Mouse (Mus musculus): Measurements from ENCODE around the gene Adcy6.
A peak's percentile ranks its signal among the peaks of the same experiment; 100 is the strongest.
"Not testable (repeated sequence)": the region's sequence is repeated elsewhere in the genome, so short reads cannot be mapped to it uniquely, and the experiment has no call there.

The Adcy6 gene

DNA sequence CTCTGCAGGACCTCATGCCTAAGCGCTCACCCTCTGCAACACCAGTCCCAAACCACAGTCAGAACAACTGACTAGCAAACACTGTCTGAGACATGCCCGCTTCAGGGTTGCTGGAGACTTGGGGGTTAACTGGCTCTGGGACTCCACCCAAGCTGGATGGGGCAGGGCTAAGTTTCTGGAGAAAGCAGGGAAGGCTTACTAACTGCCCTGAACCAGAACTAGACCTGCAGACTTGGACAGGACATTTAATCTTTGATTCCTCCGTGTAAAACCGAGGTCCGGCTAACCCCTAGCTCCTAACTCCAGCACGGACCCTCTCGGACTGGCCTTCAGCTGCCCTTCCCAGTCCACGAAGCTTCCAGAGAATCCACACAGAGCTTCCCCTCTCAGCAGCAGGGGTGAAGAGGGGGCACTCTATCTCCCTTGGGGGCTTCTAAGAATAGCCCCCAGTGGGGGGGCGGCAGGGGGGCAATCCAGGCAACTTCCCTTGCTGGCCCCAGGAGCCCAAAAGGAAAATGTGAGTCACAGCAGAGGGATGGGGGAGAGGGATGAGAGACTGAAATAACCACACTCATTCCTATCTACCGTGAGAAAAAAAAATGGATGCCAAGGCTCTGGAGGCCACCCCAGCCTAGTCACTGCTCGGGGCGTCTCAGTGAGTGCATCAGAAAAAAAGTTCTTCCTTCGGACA is 7.5 kb downstream of the Adcy6 start:
- peak; percentile 80 to 81 for DNase-seq (ENCODE audit: low spot score in 2 of 2)

DNA sequence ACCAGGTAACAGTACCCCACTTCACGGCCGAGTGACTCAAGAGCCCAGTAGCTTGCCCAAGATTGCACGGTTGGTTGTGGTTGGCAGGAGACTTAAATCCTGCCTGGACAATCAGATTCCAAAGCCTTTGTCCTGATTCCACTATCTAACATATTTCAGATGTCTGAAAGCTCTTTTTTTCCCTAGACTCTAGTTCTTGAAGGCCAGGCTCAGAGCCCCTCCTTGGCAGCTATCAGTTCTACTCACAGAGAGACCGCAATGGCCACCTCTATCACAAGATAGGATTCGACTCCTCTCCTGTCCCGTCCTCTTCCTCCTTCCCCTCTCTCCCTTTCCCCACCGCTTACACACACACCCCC is 8.1 kb downstream of the Adcy6 start:
- no peak for DNase-seq (ENCODE audit: low spot score in 2 of 2)

DNA sequence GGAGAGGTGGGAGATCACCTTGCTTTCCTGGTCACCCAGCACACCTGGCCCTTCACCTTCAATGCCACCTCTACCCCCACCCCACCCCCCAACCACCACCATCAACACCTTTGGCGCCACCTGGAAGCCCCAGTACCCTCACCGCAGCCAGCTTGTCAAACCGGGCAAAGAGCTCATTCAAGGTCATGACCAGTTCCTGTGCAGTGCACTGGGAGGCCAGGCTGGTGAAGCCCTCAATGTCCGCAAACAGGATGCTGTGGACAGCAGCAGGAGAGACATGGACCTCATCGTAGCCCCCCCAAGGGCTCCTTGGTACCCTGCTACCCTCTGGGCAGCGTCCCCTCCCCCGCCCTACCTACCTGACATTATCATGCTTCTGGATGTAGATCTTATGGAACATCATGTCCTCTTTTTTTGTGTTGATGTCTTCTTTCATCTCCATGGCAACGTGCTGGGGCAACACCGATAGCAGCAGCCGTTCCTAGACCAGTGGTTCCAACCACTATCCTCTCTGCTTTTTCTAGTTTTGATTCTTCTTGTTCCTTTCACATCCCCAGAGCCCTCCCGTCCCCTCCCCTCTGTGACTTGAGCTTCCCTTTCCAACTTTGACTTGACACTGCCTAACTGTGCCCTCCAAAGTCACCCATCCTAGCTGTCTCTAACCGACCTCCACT is 9.7 kb downstream of the Adcy6 start:
- DNase-seq (ENCODE audit: low spot score in 2 of 2) = no peak

DNA sequence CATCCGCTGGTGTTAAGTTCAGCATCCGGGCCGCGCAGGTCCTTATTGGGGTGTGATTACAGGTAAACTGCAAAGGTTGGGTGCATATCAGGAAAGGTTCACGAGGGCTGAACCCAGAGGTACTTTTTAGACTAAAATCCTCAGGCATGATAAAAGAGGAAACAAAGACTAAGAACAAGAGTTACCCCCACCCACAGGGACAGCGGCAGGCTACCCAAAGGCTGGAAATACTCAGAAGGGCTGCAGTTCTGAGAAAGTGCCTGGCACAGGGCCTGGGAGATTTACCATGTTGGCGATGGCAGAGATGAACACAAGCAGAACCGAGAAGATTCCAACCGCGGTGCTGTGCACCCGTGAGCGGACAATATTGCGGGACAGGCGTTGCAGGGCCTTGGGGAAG is 13.3 kb downstream of the Adcy6 start:
- DNase-seq (ENCODE audit: low spot score in 2 of 2) = no peak

DNA sequence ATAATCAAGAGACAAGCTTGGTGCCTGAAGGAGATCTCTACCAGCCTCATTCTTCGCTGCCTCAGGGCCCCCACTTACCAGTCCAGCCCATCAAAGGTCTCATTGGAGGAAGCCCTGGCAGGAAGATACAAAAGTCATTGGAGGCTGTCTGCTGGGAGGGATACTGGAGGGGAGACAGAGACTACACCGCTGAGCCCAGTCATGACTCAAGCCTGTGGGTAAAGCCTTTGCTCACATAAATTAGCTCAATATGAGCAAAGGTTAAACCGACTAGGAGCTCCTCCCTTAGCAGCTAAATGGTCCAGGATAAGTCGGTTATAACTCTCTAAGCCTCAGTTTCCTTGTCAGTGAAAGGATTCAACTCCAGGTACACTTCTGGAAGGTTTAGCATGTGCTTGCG is 14.8 kb downstream of the Adcy6 start:
- no peak for DNase-seq (ENCODE audit: low spot score in 2 of 2)

DNA sequence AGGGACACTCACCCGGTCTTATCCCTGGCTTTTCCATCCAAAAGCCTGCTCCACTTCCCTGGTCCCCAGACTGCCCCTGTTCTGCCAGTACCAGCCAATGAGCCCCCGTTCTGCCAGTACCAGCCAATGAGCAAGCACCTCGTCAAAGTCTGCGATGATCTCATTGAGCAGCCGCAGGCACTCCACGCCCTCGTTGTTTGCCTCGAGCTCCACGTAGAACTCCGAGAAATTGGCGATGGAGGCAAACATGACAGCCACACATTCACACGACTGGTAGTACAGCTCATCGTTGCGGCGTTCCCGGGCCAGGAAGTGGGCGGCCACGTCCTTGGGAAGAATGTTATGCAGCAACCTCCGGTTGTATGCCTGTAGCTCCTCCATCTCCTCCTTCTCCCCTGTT is 15.7 kb downstream of the Adcy6 start:
- DNase-seq (ENCODE audit: low spot score in 2 of 2) = no peak

DNA sequence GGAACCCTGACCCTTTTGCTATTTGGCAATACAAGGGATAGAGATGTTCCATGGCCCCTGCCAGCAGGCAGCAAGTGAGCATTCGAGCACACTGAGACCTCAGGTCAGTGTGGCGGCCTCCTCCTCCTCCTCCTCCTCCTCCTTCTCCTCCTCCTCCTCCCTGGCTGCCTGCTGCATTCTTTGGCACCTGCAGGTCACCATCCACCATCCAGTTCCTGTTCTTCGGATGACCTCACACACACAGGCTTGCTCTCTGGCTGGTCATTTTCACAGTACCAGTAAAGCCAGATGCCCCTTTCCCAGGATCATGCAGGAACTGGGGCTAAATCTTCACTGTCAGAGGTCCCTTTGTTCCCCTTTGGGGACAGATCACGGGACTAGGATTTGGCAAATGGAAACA is 18.5 kb downstream of the Adcy6 start:
- no peak for DNase-seq (ENCODE audit: low spot score in 2 of 2)

DNA sequence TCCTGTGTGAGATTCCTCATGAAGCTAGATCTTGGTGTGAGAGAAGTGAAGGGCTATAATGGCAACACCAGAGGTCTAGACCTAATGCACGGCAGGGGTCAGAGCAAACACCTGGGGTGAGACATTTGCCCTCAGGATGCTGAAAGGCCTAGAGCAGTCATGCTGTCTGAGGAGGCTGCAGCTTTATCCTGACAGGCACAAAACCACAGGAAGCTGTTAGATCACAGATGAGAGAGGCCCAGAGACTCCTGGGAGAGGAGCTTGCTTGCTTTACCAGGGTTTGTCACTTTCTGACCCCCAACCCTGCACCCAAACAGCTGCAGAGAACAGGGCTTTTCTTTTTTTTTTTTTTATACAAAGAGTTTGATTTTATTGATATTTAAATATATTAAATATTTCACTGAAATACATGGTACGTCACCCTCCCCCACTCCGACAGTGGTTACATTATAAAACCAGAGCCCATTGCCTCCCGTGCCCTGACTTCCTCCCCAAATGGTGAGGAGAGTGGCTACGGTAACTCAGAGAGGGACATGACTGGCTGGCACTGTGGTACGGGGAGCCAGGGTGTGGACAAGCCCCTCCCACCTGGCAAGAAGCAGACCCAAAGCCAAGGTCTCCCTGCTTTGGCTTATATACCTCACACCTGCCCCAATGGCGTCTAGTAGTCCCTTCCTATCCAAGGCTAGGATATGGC is 20.1 kb downstream of the Adcy6 start:
- DNase-seq (ENCODE audit: low spot score in 2 of 2) = no peak

DNA sequence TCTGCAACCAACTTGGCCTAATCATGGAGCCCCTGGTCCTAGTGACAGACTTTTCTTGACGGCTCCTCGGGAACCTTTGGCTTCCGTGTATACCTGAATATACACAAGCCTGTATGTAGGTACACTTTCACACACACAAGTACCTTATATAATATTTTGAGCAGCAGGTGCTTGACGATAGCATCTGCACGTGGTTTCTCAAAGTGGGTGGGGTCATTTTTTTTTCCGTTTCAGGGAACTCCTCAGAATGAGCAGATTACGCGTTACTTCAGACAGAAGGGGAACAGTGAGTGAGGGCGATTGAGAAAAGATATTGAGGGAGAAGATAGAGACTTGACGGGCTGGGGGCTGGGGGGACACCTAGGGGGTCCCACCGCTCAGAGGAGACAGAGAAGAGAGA is 22.1 kb downstream of the Adcy6 start:
- no peak for DNase-seq (ENCODE audit: low spot score in 2 of 2)

DNA sequence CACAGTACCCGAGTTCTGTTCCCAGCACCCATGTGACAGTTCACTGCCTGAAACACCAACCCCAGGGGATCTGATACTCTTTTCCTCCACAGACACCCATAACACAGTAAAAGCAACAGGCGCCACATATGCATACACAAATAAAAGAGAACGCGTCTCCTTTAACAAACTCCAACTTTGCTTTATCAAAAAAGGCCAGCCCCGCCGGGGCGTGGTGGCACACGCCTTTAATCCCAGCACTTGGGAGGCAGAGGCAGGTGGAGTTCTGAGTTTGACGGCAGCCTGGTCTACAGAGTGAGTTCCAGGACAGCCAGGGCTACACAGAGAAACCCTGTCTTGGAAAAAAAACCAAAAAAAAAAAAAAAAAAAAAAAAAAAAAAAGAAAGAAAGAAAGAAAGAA is 23.7 kb downstream of the Adcy6 start:
- not testable (repeated sequence) for DNase-seq (ENCODE audit: low spot score in 2 of 2)

DNA sequence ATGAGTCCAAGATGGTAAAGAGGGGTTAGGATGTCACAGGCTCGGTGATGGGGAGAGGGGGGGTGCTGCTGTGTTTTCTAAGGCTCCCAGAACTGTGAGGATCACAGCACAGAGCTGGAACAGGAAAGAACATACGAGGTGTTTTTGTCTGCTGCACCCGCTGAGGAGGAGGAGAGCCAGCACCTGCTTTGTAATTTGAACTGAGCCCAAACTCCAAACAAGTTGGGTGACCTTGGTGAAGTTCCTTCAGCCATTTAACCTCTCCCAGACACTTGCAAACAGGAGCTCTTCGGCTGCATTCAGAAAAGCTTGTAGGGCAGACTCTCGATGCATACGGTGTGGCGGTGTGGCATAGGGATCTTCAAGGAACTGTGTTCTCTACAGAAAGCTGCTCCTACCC is 24.5 kb downstream of the Adcy6 start:
- DNase-seq (ENCODE audit: low spot score in 2 of 2) = no peak

DNA sequence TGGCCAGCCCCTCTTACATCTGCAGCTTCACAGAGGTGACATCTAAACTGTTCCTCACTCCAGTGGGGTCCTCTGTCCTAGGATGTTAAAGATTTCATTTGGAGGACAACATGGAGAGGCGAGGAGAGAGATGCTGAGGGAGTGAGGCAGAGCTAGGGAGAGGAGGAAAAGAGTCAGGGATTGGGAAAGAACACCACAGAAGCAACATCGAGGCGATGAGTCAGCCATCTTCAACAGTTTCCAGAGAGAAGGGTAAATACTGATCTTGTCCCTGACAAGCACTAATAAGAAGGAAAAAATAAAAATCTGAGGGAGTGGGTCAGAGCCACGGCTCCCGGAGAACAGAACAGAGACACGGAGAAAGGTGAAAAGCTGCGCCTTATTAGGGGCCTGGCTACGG is 26.9 kb downstream of the Adcy6 start:
- no peak for DNase-seq (ENCODE audit: low spot score in 2 of 2)

DNA sequence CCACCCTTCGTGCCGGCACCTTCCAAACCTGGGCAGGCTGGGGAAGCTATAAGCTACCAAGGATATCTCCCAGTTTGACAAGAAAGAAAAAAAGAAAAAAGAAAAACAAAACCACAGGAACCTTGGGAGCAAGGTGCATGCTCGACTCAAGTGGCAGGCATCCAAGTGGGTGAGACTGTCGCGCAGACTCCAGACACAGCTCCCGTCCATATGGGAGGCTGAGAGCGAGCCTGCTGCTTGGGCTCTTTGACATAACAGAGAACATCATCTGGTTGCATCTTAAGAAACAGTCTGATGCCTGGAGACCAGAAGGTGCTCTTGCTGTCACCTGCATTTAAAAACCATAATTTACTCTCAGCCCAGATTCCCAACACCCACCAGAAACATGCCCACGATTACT is 27.5 kb downstream of the Adcy6 start:
- no peak for DNase-seq (ENCODE audit: low spot score in 2 of 2)

DNA sequence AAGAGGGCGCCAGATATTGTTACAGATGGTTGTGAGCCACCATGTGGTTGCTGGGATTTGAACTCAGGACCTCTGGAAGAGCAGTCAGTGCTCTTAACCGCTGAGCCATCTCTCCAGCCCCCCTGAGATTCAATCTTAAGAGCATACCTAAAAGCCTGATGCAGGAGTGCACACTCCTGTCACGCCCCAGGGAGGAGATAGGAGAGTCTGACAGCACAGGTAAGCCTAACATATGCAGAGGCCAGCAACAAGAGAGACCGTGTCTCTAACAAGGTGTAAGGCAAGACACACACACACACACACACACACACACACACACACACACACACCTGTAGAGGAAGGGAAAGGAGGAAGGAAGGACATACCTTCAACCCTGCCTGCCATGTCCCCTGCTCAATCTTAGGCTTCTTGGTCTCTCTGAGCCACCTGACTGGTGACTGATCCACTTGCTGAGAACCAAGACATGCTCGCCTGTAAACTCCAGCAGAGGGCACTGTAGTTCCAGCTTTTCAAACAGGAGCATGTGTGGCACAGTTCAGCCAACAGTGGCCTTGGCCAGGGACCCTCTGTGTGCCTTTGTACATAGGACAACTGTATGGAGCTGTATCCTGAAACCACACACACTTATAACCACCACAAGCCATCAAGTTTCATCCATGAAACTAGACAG is 29.9 kb downstream of the Adcy6 start:
- peak; percentile 57 to 78 for DNase-seq (ENCODE audit: low spot score in 2 of 2)

DNA sequence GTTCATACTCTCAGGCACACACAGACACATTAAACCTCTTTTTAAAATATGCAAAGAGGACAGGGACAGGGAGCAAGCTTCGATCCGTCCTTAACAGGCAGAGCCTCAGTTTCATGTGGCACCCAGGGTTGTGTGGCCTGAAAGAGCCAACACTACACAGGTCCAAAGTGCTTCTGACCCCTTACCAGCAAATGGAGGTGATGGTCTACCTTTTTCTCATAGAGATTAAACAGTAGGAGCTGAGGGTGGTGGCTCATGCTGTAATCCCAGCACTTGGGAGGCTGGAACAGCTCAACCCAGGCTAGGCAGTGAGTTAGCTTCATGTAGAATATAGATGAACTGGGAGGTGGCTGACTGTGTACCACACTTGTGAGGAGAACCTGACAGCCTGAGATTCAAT is 30.6 kb downstream of the Adcy6 start:
- DNase-seq (ENCODE audit: low spot score in 2 of 2) = no peak

DNA sequence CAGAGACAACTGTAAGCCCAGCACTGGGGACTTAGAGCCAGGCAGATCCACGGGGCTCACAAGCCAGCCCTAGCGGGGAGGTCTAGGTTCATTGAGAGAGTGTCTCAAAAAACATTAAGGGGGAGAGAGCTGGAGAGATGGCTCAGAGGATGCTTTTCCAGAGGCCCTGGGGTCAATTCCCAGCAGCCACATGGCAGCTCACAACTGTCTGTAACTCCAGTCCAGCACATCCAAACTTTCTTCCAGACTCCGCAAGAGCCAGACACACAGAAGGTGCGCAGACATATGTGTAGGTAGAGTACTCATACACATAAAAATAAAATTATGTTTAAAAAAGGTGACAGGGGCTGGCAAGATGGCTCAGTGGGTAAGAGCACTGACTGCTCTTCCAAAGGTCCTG is 36.6 kb downstream of the Adcy6 start:
- no peak for DNase-seq (ENCODE audit: low spot score in 2 of 2)

DNA sequence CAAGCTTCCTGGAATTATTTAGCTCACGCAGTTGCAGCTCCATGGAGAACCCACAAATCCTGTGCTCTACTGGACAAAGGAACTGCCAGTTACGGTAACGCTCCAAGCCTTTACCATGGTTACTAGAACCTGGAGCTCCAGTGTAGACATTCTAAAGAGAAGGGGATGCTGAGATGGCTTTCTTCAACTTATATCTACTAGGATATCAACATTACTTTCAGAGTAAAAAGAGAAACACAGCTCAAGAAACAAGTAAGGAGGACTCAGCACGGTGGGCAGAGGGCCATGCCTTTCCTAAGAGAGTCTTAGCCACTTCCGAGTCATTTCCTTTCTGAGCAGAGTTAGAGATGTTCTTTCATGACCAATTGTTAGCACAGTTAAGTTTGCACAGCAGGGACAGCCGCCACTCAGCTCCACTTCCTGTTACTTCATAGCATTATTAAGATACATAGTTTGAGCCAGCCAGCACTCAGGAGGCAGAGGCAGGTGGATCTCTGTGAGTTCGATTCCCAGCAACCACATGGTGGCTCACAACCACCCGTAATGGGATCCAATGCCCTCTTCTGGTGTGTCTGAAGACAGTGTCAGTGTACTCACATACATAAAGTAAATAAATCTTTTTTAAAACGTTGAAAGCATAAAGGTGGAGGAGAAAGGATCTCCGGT is 38.9 kb downstream of the Adcy6 start, which contains the start of the genes Ccnt1 and 4930415O20Rik:
Gene Ccnt1, minus strand, starts transcription at position 51 of the 666 bp plus-strand sequence.
Gene 4930415O20Rik, plus strand, starts transcription at position 132 of the 666 bp plus-strand sequence.
- DNase-seq (ENCODE audit: low spot score in 2 of 2) = no peak

DNA sequence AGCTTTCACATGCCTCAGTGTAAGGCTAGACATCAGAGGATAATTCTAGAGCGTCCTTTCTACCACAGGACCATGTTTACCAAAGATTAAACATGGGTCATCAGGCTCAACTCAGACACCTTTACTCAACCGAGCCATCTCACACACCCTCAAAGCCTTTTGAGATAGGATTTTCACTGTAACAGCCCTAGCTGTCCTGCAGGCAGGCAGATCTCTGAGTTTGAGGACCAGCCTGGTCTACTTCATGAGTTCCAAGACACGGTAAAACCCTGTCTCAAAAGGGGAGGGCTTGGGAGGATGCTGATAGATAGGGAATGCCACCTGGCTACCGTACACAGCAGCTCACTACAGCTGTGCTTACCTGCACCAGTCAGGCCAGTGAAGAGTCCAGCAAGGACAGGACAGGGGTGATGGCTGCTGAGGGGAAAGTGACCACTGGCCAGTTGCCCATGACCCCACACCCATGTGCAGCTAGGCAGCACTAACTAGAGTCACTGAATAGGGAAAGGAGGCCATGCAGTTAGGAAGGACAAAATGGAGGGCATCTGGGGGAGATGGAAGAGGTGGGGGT is 40.0 kb downstream of the Adcy6 start:
- DNase-seq (ENCODE audit: low spot score in 2 of 2) = no peak

DNA sequence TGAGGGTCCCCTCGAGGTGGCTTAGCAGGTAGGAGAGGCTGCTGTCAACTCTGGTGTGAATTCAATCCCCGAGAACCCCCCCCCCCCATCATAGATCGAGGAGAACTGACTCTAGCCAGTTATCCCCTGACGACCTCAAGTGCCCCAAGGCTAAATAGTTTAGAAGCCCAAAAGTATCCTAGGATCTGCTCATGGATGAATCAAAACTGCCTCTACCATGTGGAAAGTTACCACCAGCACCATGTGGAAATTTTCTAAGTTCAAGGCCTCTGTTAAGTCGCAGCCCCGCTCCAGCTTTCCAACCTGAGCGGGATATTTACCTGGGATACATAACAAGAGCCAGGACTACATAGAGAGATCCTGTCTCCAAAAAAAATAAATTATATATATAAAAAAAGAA is 40.7 kb downstream of the Adcy6 start:
- no peak for DNase-seq (ENCODE audit: low spot score in 2 of 2)

DNA sequence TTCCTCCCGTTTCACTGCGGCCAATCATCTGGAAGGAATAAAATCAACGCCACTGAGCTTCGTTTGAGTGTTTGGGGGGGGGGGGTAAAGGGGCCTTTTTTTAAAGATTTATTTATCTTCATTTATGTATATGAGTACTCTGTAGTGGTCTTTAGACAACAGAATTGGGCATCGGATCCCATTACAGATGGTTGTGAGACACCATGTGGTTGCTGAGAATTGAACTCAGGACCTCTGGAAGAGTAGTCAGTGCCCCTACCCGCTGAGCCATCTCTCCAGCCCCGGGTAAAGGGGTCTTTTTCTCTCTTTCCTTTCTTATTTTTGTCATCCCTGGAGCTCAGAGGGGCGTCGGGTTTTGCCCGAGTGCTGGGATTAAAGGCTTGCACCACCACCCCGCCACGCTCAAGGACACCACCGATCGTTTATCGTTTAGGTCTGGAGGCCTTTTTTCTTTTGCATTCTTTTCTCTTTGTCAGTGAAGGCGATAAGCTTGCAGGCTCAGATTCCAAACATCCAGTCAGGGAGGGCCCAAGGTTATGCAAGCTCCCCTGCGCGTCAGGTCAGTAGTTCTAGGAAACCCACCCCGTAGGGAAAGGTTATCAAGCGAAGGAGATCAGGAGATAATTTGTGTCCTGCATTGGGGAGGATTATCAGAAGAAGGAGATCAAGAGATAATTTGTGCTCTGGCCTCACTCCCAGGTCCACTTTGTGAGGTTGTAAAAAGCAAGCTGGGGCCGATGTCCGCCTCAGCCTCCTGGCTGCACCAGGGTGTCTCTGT is 41.4 kb downstream of the Adcy6 start:
- no peak for DNase-seq (ENCODE audit: low spot score in 2 of 2)
